Mouse (Mus musculus) liver, adult 2 months (tissue): ENCODE measurements around the gene Ccdc167. TPM values are rescaled to one million over a fixed set of nuclear protein-coding genes. Genes with fewer than 3 reads are reported as not detected.

Experiments used
- DNase-seq: peaks from one replicate; pipeline ENCODE4 v3.0.0-alpha.2; 2011; ENCODE audit warnings: low read depth, low spot score; ENCODE audit errors: extremely low read depth
- H3K27ac ChIP-seq: fragments of 200-500 bp; replicated peaks from 2 replicates; pipeline ENCODE4 v1.5.1; 2012; ENCODE audit warnings: low read depth, mild to moderate bottlenecking, control low read depth, inconsistent platforms, low read length; ENCODE audit not compliant: insufficient read depth
- H3K27me3 ChIP-seq: fragments of 200-500 bp; 2 replicates; pipeline ENCODE4 v1.6.1; 2012; ENCODE audit warnings: mild to moderate bottlenecking, moderate library complexity, low read length, inconsistent platforms; ENCODE audit not compliant: control insufficient read depth, insufficient read depth
- H3K36me3 ChIP-seq: fragments of 200-500 bp; 2 replicates; pipeline ENCODE4 v1.6.1; 2012; ENCODE audit warnings: low read length, inconsistent platforms; ENCODE audit not compliant: control insufficient read depth, insufficient read depth
- H3K4me1 ChIP-seq: fragments of 200-500 bp; 2 replicates; pipeline ENCODE4 v1.6.1; 2011; ENCODE audit warnings: low read length; ENCODE audit not compliant: control insufficient read depth, insufficient read depth
- H3K4me3 ChIP-seq: fragments of 200-500 bp; 2 replicates; pipeline ENCODE4 v1.5.1; 2011; ENCODE audit warnings: low read depth, mild to moderate bottlenecking, control low read depth, low read length, moderate library complexity; ENCODE audit not compliant: insufficient read depth
- H3K79me2 ChIP-seq: fragments of 200-500 bp; 2 replicates; pipeline ENCODE4 v1.6.1; 2012; ENCODE audit warnings: inconsistent platforms, mild to moderate bottlenecking, low read length, moderate library complexity; ENCODE audit not compliant: control insufficient read depth, insufficient read depth
- H3K9ac ChIP-seq: fragments of 200-500 bp; 2 replicates; pipeline ENCODE4 v1.6.1; 2012; ENCODE audit warnings: low read depth, mild to moderate bottlenecking, control low read depth, inconsistent platforms, low read length
- CTCF ChIP-seq: fragments of 200-500 bp; IDR thresholded peaks from 2 replicates; pipeline ENCODE4 v1.5.1; 2011; ENCODE audit warnings: low read depth, low read length, control low read depth
- POLR2A ChIP-seq: fragments of 200-500 bp; IDR thresholded peaks from 2 replicates; pipeline ENCODE4 v1.6.1; 2011; ENCODE audit warnings: low read length, control low read depth; ENCODE audit not compliant: insufficient read depth; ENCODE audit errors: extremely low read depth
- WGBS: fragments of 180-500 bp; shearing (Covaris S2); methylation state at CpG from one replicate; pipeline ENCODE4 v1.1.7; 2018; 5-methylcytosine and 5-hydroxymethylcytosine counted together
- polyA plus RNA-seq: library from polyadenylated mRNA; depleted of rRNA; stranded (reverse); fragments of >200 nt; gene quantifications from 2 replicates; pipeline ENCODE4 v1.2.3, GENCODE M21; 2012
- total RNA-seq: library from RNA; depleted of rRNA; stranded (reverse); fragments of >200 nt; gene quantifications from 2 replicates; pipeline ENCODE4 v1.2.3, GENCODE M21; 2014

Gene Ccdc167
- total and polyA plus RNA-seq, 2 experiments, result 4.2 to 5.5 TPM

DNA sequence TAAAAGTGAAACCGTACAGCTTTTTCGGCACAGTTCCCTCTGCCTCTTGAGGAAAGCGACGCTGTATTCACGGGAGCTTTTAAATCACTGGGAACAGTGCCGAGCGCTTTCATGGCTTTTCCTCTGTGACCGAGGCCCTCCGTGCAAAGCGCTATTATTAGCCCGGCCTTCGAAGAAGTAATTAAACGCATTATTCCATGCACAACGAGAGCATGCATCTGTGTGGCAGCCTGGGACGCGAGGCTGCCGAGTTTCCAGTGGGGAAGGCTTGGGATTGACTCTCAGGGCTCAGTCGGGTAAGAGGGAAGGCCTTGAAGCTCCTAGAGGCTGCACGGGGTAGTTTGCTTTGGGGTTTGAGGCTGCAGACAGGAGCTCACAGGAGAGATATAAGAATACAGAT lies 43.1 kb upstream of the Ccdc167 start:
- 88% methylated on average over 19 of the region's 19 CpGs for WGBS
- no peak for DNase-seq
- H3K79me2 ChIP-seq, result no peaks in the 10 kb centered on the region
- H3K4me1 ChIP-seq, result no peaks in the 10 kb centered on the region
- no peaks in the 10 kb centered on the region for H3K36me3 ChIP-seq
- H3K27me3 ChIP-seq, result no peaks in the 10 kb centered on the region
- TF ChIP-seq POLR2A (no peak), CTCF (no peak)
- H3K27ac ChIP-seq, result no peak overlapping the region
- H3K9ac ChIP-seq, result no peak overlapping the region
- no peak overlapping the region for H3K4me3 ChIP-seq

GRCm38 (mm10) chr17:29756381-29756780 lies 39.5 kb upstream of the Ccdc167 start:
- no peaks in the 10 kb centered on the region for H3K79me2 ChIP-seq
- H3K4me3 ChIP-seq, result no peak overlapping the region
- H3K4me1 ChIP-seq, result no peaks in the 10 kb centered on the region
- TF ChIP-seq CTCF (no peak), POLR2A (no peak)
- no peaks in the 10 kb centered on the region for H3K36me3 ChIP-seq
- no peak overlapping the region for H3K9ac ChIP-seq
- 93% methylated on average over 10 of the region's 10 CpGs for WGBS
- H3K27me3 ChIP-seq, result no peaks in the 10 kb centered on the region
- no peak overlapping the region for H3K27ac ChIP-seq
- DNase-seq, result no peak

DNA sequence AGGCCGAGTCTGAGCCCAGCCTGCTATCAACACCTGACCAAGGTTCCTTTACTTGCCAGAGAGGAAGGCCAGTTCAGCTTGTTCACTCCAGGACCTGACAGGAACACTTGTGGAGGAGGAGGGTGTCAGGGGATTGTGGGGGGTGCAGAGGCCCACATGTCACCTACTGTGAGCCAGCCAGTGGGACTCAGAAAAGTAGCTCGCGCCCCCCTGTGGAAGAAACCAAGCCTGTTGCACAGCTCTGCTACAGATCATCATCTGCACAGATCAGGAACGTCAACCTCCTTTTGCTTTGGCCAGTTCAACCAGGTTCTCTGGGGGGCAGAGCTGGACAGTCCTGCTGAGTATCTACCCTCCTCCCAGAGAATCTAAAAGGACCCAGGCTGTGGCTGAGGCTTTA lies 37.7 kb upstream of the Ccdc167 start:
- Histone ChIP-seq H3K27ac (no peak overlapping the region), H3K4me1 (no peaks in the 10 kb centered on the region), H3K27me3 (no peaks in the 10 kb centered on the region), H3K9ac (no peak overlapping the region), H3K36me3 (no peaks in the 10 kb centered on the region), H3K79me2 (no peaks in the 10 kb centered on the region), H3K4me3 (no peak overlapping the region)
- TF ChIP-seq CTCF (no peak), POLR2A (no peak)
- no peak for DNase-seq
- WGBS, result 68% methylated on average over 4 of the region's 4 CpGs

- no peak for DNase-seq
- 76% methylated on average over 6 of the region's 6 CpGs for WGBS
- H3K4me3 ChIP-seq, result no peak overlapping the region
- H3K27ac ChIP-seq, result no peak overlapping the region
- no peaks in the 10 kb centered on the region for H3K36me3 ChIP-seq
- no peak overlapping the region for H3K9ac ChIP-seq
- no peaks in the 10 kb centered on the region for H3K4me1 ChIP-seq
- H3K79me2 ChIP-seq, result no peaks in the 10 kb centered on the region
- H3K27me3 ChIP-seq, result no peaks in the 10 kb centered on the region
- TF ChIP-seq POLR2A (no peak), CTCF (no peak)
Observed at GRCm38 (mm10) chr17:29747466-29747865, 30.6 kb upstream of the Ccdc167 start.

- Histone ChIP-seq H3K27me3 (no peaks in the 10 kb centered on the region), H3K4me1 (no peaks in the 10 kb centered on the region), H3K27ac (no peak overlapping the region), H3K4me3 (no peak overlapping the region), H3K9ac (no peak overlapping the region), H3K79me2 (no peaks in the 10 kb centered on the region), H3K36me3 (no peaks in the 10 kb centered on the region)
- WGBS, result 38% methylated on average over 22 of the region's 22 CpGs
- no peak for DNase-seq
- no peak for TF ChIP-seq CTCF
- TF ChIP-seq POLR2A, result no peak
Observed at GRCm38 (mm10) chr17:29737849-29738804, 21.3 kb upstream of the Ccdc167 start.

DNA sequence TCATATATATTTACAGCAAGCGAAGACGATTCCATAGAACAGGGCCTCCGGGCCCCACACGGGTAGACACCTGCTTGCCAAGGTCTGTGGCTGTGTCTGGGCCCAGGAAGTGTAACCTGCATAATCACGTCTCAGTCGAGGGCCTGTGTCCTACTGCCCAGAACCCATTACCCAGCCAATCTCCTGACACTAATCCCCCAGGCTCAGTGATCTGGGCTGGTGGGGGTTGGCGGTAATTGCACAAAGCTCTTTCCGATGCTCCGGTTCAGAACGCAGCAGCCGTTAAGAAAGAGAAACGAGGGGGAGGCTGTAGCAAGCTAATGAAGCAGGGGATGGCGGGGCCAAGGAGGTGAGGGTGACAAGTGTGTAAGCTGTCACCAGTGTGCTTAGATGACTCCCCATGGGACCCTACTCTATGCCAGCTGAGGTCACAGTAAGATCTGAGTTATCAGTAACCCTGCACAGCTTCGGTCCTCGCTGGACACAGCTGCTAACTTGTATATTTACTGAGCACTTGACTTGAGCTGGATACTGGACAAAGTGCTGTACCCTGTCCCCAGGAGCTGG lies 19.7 kb upstream of the Ccdc167 start:
- DNase-seq, result no peak
- WGBS, result 82% methylated on average over 15 of the region's 15 CpGs
- Histone ChIP-seq H3K4me3 (no peak overlapping the region), H3K36me3 (no peaks in the 10 kb centered on the region), H3K4me1 (no peaks in the 10 kb centered on the region), H3K27me3 (no peaks in the 10 kb centered on the region), H3K79me2 (no peaks in the 10 kb centered on the region), H3K9ac (no peak overlapping the region), H3K27ac (no peak overlapping the region)
- TF ChIP-seq CTCF, result no peak
- no peak for TF ChIP-seq POLR2A
